Mouse (Mus musculus): ENCODE results near the gene Fan1. TPM values are rescaled to one million over a fixed set of nuclear protein-coding genes. Genes with fewer than 3 reads are reported as not detected.

Gene Fan1
- total and polyA plus RNA-seq, 3 experiments, result 2.9 to 3.6 TPM; not detected in 1

DNA sequence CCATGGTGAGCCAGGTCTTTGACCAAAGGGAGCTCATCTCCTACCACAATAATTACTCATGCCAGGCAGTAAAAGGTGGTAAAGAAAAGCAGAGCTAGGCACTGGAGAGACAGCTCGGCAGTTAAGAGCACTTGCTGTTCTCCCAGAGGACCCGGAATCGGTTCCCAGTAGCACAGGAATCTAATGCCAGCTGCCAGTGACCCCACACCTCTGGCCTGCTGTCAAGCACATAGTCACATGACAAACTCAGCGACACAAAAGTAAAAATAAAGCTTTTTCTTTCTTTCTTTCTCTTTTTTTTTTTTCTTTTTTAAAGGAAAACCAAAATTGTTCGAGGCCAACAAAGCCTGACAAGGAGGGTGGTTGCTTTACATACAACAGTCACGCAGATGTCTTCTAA is 4.1 kb downstream of the Fan1 start:
- Histone ChIP-seq H3K79me2 (ENCODE audit: control insufficient read depth, insufficient read depth, low read length, poor library complexity) (peaks cover 2% of the 10 kb centered on the region; the same call in 1 of the 2 replicates), H3K4me1 (ENCODE audit: control insufficient read depth in 1 of 2, insufficient read depth in 2 of 2, low read length in 2 of 2) (peaks cover 0 to 3% of the 10 kb centered on the region in 2 experiments; a peak in 1 of 4 replicates), H3K27me3 (ENCODE audit: control insufficient read depth in 1 of 2, insufficient read depth in 2 of 2, low read length in 2 of 2) (no peaks in the 10 kb centered on the region), H3K9me3 (replicated peaks; ENCODE audit: insufficient read depth, low read length) (no peaks in the 10 kb centered on the region), H3K4me3 (ENCODE audit: control insufficient read depth in 1 of 2, insufficient read depth in 1 of 2, low read depth in 2 of 2, low read length in 2 of 2) (no peak overlapping the region), H3K9ac (ENCODE audit: control insufficient read depth, low read depth, low read length, poor library complexity, severe bottlenecking) (no peak overlapping the region), H3K27ac (ENCODE audit: control insufficient read depth, low read depth, low read length) (no peak overlapping the region), H3K36me3 (ENCODE audit: control insufficient read depth in 1 of 2, insufficient read depth in 2 of 2, low read length in 2 of 2) (peaks cover 0 to 3% of the 10 kb centered on the region in 2 experiments; a peak in 2 of 4 replicates)
- TF ChIP-seq CHD2 (IDR thresholded peaks at IDR 0.05; ENCODE audit: low read length) (no peak), MAFK (IDR thresholded peaks at IDR 0.05; ENCODE audit: borderline replicate concordance, low read depth, low read length) (no peak), ZNF384 (IDR thresholded peaks at IDR 0.05; ENCODE audit: low read depth, low read length) (no peak), HCFC1 (IDR thresholded peaks at IDR 0.05; ENCODE audit: low read depth, low read length) (no peak), EP300 (IDR thresholded peaks at IDR 0.05; ENCODE audit: low read depth in 1 of 2, low read length in 2 of 2) (no peak), CTCF (IDR thresholded peaks at IDR 0.05 in 2 of 3, conservative IDR thresholded peaks at IDR 0.05 in 1 of 3; ENCODE audit: control insufficient read depth in 1 of 3, insufficient read depth in 1 of 3, low read depth in 2 of 3, low read length in 3 of 3, poor library complexity in 1 of 3, severe bottlenecking in 1 of 3) (no peak), GATA1 (IDR thresholded peaks at IDR 0.05; ENCODE audit: low read depth, low read length) (no peak)
- no peak for DNase-seq (ENCODE audit: low read depth, low spot score)

DNA sequence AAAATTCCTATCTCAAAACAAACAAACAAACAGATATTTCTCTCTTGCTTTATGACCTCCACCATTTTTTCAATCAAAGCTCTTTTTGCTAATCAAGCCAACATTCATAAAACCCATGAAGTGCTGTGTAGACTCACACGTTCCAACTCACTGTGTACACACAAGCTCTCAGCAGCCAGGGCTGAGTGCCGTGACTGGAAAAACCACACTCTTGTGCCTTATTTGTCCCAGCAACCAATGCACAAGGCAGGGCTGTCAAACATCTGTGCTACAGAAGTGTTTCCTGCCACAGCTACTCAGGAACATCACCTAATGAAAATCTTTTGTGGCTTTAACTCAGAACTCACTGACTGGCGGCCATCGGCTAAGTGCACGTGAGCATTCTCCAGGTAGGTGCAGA is 8.0 kb downstream of the Fan1 start:
- TF ChIP-seq CTCF (IDR thresholded peaks at IDR 0.05 in 2 of 3, conservative IDR thresholded peaks at IDR 0.05 in 1 of 3; ENCODE audit: control insufficient read depth in 1 of 3, insufficient read depth in 1 of 3, low read depth in 2 of 3, low read length in 3 of 3, poor library complexity in 1 of 3, severe bottlenecking in 1 of 3) (no peak), ZMIZ1 (IDR thresholded peaks at IDR 0.05; ENCODE audit: low read depth, low read length) (no peak), ZKSCAN1 (IDR thresholded peaks at IDR 0.05; ENCODE audit: low read depth, low read length) (no peak), ZC3H11A (IDR thresholded peaks at IDR 0.05; ENCODE audit: low read depth, low read length) (no peak), TBP (IDR thresholded peaks at IDR 0.05; ENCODE audit: low read depth, low read length) (no peak), USF2 (IDR thresholded peaks at IDR 0.05; ENCODE audit: borderline replicate concordance in 1 of 2, insufficient read depth in 1 of 2, low read depth in 1 of 2, low read length in 2 of 2) (no peak), GATA1 (IDR thresholded peaks at IDR 0.05; ENCODE audit: low read depth, low read length) (no peak), UBTF (IDR thresholded peaks at IDR 0.05; ENCODE audit: borderline replicate concordance, insufficient read depth, low read depth, low read length) (no peak), HCFC1 (IDR thresholded peaks at IDR 0.05; ENCODE audit: low read depth, low read length) (no peak), CHD1 (IDR thresholded peaks at IDR 0.05; ENCODE audit: low read depth, low read length) (no peak), POLR2AphosphoS5 (IDR thresholded peaks at IDR 0.05; ENCODE audit: borderline replicate concordance, low read depth, low read length) (no peak), ZNF384 (IDR thresholded peaks at IDR 0.05; ENCODE audit: low read depth, low read length) (no peak), RAD21 (IDR thresholded peaks at IDR 0.05; ENCODE audit: low read depth, low read length) (no peak)
- H3K4me1 ChIP-seq (ENCODE audit: control insufficient read depth in 1 of 2, insufficient read depth in 2 of 2, low read length in 2 of 2), result no peaks in the 10 kb centered on the region
- H3K4me3 ChIP-seq (ENCODE audit: control insufficient read depth in 1 of 2, insufficient read depth in 1 of 2, low read depth in 2 of 2, low read length in 2 of 2), result no peak overlapping the region
- no peaks in the 10 kb centered on the region for H3K27me3 ChIP-seq (ENCODE audit: control insufficient read depth in 1 of 2, insufficient read depth in 2 of 2, low read length in 2 of 2)
- H3K79me2 ChIP-seq (ENCODE audit: control insufficient read depth, insufficient read depth, low read length, poor library complexity), result no peaks in the 10 kb centered on the region
- no peak overlapping the region for H3K27ac ChIP-seq (ENCODE audit: control insufficient read depth, low read depth, low read length)
- H3K9ac ChIP-seq (ENCODE audit: control insufficient read depth, low read depth, low read length, poor library complexity, severe bottlenecking), result no peak overlapping the region
- no peaks in the 10 kb centered on the region for H3K36me3 ChIP-seq (ENCODE audit: control insufficient read depth in 1 of 2, insufficient read depth in 2 of 2, low read length in 2 of 2)
- no peak for DNase-seq (ENCODE audit: low read depth, low spot score)
- H3K9me3 ChIP-seq (replicated peaks; ENCODE audit: insufficient read depth, low read length), result no peaks in the 10 kb centered on the region
